Mouse (Mus musculus) hindbrain, embryonic 15.5 days (tissue): ENCODE data around the gene Snapc4. TPM values are rescaled to one million over a fixed set of nuclear protein-coding genes. Genes with fewer than 3 reads are reported as not detected.
A peak's percentile ranks its signal among the peaks of the same experiment; 100 is the strongest.

Experiments used
- ATAC-seq: fragments of 200-750 bp; cut with Nextera tagmentation; 2 replicates; pipeline ENCODE4 v1.8.0; 2017; ENCODE audit warnings: low read depth, moderate number of reproducible peaks, moderate TSS enrichment; ENCODE audit not compliant: low FRiP score
- H3K27ac ChIP-seq: fragments of 300-500 bp; sonication (generic); replicated peaks from 2 replicates; pipeline ENCODE4 v1.5.1; 2015; ENCODE audit warnings: mild to moderate bottlenecking, inconsistent platforms
- H3K27me3 ChIP-seq: fragments of 300-500 bp; sonication (generic); 2 replicates; pipeline ENCODE4 v1.6.1; 2015; ENCODE audit warnings: control low read depth, inconsistent platforms
- H3K36me3 ChIP-seq: fragments of 300-500 bp; sonication (generic); 2 replicates; pipeline ENCODE4 v1.6.1; 2015; ENCODE audit warnings: control low read depth, inconsistent platforms
- H3K4me1 ChIP-seq: fragments of 300-500 bp; sonication (generic); replicated peaks from 2 replicates; pipeline ENCODE4 v1.6.1; 2015; ENCODE audit warnings: control low read depth, inconsistent platforms
- H3K4me2 ChIP-seq: fragments of 300-500 bp; sonication (generic); 2 replicates; pipeline ENCODE4 v1.6.1; 2015; ENCODE audit warnings: moderate library complexity, mild to moderate bottlenecking, inconsistent platforms
- H3K4me3 ChIP-seq: fragments of 300-500 bp; sonication (generic); 2 replicates; pipeline ENCODE4 v1.5.1; 2015; ENCODE audit warnings: mild to moderate bottlenecking, inconsistent platforms
- H3K9ac ChIP-seq: fragments of 300-500 bp; sonication (generic); 2 replicates; pipeline ENCODE4 v1.6.1; 2015; ENCODE audit warnings: inconsistent platforms
- H3K9me3 ChIP-seq: fragments of 300-500 bp; sonication (generic); 2 replicates; pipeline ENCODE4 v1.6.1; 2016; ENCODE audit warnings: control low read depth, inconsistent platforms
- WGBS: fragments of 180-500 bp; shearing (Covaris S2); methylation state at CpG from one replicate; pipeline ENCODE4 v1.1.7; 2015; 5-methylcytosine and 5-hydroxymethylcytosine counted together
- polyA plus RNA-seq: library from polyadenylated mRNA; unstranded; fragments of >200 nt; fragmentation: Nextera tagmentation; extraction: Ambion mirVana; gene quantifications from 2 replicates; pipeline ENCODE4 v1.2.1, GENCODE M21; 2015

Snapc4 gene
- polyA plus RNA-seq, 1 experiment from 2014 or later: 40.5 TPM

DNA sequence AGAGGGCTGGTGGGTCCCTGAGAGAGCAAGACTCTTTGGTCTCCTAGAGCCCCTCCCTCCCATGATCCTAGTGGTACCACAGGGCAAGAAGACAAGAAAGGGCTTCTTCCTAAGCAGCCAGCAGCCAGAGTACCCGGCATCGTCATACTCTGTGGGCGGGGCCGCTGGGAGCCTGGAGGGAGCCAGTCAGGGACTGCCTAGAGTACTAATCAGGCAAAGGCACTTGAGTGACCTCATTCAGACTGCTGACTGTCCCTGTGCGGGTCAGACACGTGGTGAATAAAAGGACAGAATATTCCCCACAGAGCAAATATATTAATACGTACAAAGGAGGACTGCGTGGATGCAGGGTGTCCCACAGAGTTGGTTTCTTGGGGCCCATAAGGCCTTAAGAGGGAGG lies 51.1 kb downstream of the Snapc4 start:
- Histone ChIP-seq H3K9me3 (no peaks in the 10 kb centered on the region), H3K4me3 (no peak overlapping the region), H3K4me1 (no peaks in the 10 kb centered on the region), H3K9ac (no peak overlapping the region), H3K27me3 (no peaks in the 10 kb centered on the region), H3K36me3 (peaks cover 48% of the 10 kb centered on the region), H3K4me2 (no peak overlapping the region), H3K27ac (peak overlapping the region; percentile 69)
- ATAC-seq: peak; percentile 53; the same call in 1 of the 2 replicates
- WGBS: 48% methylated on average over 8 of the region's 8 CpGs

- Histone ChIP-seq H3K9ac (no peak overlapping the region), H3K4me1 (no peaks in the 10 kb centered on the region), H3K4me3 (no peak overlapping the region), H3K4me2 (no peak overlapping the region), H3K36me3 (peaks cover 64% of the 10 kb centered on the region), H3K27ac (no peak overlapping the region), H3K9me3 (no peaks in the 10 kb centered on the region), H3K27me3 (no peaks in the 10 kb centered on the region)
- WGBS: 88% methylated on average over 4 of the region's 4 CpGs
- ATAC-seq: no peak
These were observed 52.6 kb downstream of the Snapc4 start for GRCm38 (mm10) chr2:26327852-26328251.

- no peak overlapping the region for H3K27ac ChIP-seq
- no peak overlapping the region for H3K4me2 ChIP-seq
- no peak overlapping the region for H3K4me3 ChIP-seq
- 67% methylated on average over 15 of the region's 15 CpGs for WGBS
- ATAC-seq: peak; percentile 53; the same call in 1 of the 2 replicates
- H3K9me3 ChIP-seq: no peaks in the 10 kb centered on the region
- H3K9ac ChIP-seq: no peak overlapping the region
- H3K4me1 ChIP-seq: peaks cover 7% of the 10 kb centered on the region; the same call in 1 of the 2 replicates
- no peaks in the 10 kb centered on the region for H3K27me3 ChIP-seq
- peaks cover 64% of the 10 kb centered on the region for H3K36me3 ChIP-seq
These were observed 54.9 kb downstream of the Snapc4 start for GRCm38 (mm10) chr2:26325386-26326181.

GRCm38 (mm10) chr2:26324917-26325316 lies 55.5 kb downstream of the Snapc4 start:
- WGBS: 86% methylated on average over 2 of the region's 2 CpGs
- H3K27me3 ChIP-seq: no peaks in the 10 kb centered on the region
- H3K36me3 ChIP-seq: peaks cover 59% of the 10 kb centered on the region
- no peak overlapping the region for H3K4me2 ChIP-seq
- peaks cover 14% of the 10 kb centered on the region for H3K4me1 ChIP-seq
- H3K27ac ChIP-seq: no peak overlapping the region
- H3K4me3 ChIP-seq: no peak overlapping the region
- H3K9me3 ChIP-seq: no peaks in the 10 kb centered on the region
- no peak for ATAC-seq
- no peak overlapping the region for H3K9ac ChIP-seq

DNA sequence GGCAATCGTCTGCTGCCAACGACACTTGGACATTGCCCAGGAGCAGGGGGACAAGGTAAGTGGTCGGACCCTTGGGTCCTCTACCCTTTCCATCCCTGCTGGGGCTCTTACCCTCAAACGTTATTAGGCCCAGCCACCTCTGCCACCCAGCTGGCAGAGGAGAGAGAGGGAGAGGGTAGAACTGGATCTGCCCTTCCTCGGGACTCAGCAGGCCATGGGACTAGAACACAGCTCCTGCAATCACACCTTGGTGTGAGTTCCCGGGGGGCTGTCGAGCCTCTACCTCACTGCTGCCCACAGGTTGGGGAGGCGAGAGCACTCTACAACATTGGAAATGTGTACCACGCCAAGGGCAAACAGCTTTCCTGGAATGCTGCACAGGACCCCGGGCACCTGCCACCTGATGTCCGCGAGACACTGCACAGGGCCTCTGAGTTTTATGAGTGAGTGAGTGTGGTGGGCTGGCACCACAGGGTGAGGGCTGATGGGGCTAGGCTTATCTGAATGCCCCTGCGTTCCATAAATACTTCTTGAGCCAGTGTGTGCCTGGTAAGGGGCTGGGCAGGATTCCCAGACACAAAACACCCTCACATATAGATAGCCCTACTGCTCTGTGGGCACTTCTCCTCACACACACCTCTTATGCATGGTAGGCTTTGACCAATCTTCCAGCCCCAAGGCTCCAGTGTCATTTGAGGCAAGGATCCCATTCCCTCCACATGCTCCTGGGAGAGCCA lies 56.7 kb downstream of the Snapc4 start:
- ATAC-seq: no peak

DNA sequence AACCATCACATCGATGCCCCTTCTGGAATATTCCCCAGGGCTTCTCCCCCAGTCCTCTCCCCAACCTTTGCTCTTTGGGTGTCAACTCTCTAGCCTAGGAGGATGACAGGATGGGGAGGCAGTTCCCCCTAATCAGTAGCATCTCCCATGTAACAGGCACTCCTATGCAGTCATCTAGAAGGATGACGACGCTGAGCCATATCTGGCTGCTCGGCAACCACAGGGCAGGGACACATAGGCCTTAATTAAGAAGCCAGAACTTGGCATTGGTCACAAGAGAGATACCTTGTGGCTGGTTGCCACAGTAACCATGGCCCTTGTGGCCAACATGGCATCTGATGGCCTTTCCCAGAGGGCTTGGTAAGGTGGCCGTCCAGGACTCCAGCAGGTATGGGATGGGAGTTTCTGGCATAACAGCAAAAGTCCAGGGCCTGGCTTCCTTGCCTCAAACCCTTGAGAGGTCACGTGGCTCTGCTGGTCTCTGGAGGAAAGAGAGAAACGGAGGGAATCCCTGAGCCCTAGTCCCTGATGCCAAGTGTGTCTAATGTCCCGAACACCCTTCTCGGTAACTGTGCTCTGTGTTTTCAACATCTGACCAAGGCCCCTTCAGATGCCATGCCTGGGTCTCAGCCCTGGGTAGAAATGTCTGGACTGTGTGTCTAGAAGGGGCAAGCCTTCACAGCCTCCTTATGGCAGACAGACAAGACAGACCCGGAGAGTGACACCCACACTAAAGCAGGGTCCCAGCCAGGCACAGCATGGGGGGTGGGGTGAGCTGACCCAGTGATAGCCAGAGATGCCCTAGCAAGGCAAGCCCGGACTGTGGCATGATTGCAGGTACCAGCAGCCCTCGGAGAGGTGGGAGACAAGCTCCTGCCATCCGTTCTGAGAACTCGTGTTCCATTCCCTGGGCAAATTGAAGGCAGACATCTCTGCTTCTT lies 59.9 kb downstream of the Snapc4 start:
- Histone ChIP-seq H3K4me1 (peaks cover 52% of the 10 kb centered on the region), H3K4me3 (no peak overlapping the region), H3K27ac (no peak overlapping the region), H3K9me3 (no peaks in the 10 kb centered on the region), H3K9ac (no peak overlapping the region), H3K27me3 (no peaks in the 10 kb centered on the region), H3K36me3 (peaks cover 32% of the 10 kb centered on the region), H3K4me2 (no peak overlapping the region)
- 77% methylated on average over 14 of the region's 14 CpGs for WGBS
- ATAC-seq: no peak

More for the DNA sequence above, 56.7 kb downstream of the Snapc4 start:
- Histone ChIP-seq H3K27ac (no peak overlapping the region), H3K4me1 (peaks cover 26% of the 10 kb centered on the region), H3K36me3 (peaks cover 59% of the 10 kb centered on the region), H3K4me2 (no peak overlapping the region), H3K9me3 (no peaks in the 10 kb centered on the region), H3K9ac (no peak overlapping the region), H3K4me3 (no peak overlapping the region), H3K27me3 (no peaks in the 10 kb centered on the region)
- WGBS: 92% methylated on average over 13 of the region's 13 CpGs

DNA sequence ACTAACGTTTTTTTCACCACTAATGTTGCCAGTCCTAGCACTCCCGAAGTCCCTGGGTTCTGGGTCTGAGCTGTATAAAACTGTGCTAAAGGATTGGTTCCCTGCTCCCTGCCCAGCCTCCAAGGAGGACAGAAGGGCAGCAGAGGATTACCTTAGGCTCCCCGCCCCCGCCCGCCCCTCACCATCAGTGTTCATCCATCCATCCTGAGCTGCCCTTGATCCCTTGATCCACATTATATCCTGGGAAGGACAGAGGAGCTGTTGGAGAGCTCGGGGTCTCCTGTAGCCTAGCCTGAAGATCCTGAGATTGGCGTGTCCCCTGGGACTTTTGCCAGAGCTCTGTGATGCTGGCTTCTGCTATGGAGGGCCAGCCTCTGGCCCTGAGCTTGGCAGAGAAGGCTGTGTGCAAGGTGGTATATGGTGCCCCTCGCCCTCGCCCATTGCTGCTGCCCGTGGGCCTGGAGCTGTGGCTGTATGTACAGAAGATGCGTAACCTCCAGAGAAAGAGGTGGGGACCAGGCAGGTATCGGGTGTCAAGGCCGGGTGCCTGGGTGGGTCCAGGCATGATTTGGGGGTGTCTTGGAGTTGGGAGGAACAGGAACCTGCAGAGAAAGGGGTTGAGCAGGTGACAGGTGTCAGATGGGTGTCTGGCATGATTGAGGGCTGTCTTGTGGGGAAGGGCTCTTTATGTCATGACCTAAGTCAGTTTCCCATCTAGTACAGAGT lies 60.8 kb downstream of the Snapc4 start:
- ATAC-seq: no peak
- no peaks in the 10 kb centered on the region for H3K9me3 ChIP-seq
- WGBS: 88% methylated on average over 13 of the region's 13 CpGs
- H3K4me3 ChIP-seq: no peak overlapping the region
- H3K36me3 ChIP-seq: peaks cover 25% of the 10 kb centered on the region
- peaks cover 57% of the 10 kb centered on the region for H3K4me1 ChIP-seq
- no peaks in the 10 kb centered on the region for H3K27me3 ChIP-seq
- H3K4me2 ChIP-seq: no peak overlapping the region
- no peak overlapping the region for H3K9ac ChIP-seq
- H3K27ac ChIP-seq: no peak overlapping the region

DNA sequence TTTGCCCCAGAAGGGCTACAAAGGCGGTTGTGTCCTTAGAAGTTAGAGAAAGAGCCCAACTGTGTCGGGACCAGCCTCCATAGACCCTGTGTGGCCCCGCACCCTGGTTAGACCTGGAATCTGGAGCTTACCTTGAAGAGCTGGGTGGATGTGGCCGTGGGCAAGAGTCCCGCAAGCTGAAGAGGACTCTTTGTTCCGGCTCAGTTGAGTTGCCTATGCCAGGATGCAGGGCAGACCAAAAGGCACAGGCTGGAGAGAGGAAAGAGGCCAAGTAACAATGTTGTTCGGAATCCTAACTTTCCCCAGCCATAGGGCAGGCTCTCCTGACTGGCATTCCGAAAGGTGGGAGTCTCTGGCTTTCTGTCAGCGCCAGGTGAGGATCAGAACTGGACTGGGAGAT lies 61.3 kb downstream of the Snapc4 start:
- Histone ChIP-seq H3K9ac (no peak overlapping the region), H3K4me2 (no peak overlapping the region), H3K27ac (no peak overlapping the region), H3K4me1 (peaks cover 61% of the 10 kb centered on the region), H3K36me3 (peaks cover 19% of the 10 kb centered on the region), H3K4me3 (no peak overlapping the region), H3K27me3 (no peaks in the 10 kb centered on the region), H3K9me3 (no peaks in the 10 kb centered on the region)
- ATAC-seq: no peak
- 89% methylated on average over 9 of the region's 9 CpGs for WGBS

DNA sequence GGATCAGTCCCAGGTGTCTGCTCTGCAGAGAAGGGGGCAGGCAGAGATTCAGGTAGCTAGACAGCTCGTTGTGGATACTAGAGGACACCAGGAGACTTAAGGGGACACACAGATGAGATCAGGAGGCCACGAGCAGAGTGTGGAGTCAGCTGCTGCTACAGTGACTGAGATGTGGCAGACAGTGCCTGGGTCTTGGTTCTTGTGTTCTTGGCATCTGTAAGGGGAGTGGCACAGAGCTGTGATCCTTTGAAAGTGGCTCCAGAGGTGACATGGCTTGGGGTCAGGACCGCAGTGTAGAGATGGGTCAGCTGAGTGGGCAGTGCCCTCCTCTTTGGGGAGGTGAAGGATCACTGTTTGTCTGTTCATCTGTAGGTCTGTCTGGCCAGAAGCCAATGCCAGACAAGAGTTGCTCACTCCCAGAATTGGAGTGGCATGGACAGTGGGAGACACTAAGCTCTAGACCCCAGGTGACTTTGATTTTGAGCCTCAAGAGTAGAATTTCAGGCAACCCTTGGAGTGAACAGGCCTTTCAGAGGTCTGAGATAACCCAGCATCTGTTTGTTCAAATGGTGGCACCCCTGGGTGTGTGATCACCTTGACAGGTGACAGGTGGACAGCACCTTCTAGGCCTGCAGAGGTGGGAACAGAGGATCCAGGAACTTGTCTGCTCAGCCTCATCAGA lies 62.3 kb downstream of the Snapc4 start:
- no peak overlapping the region for H3K27ac ChIP-seq
- peak overlapping the region; percentile 17; the same call in 1 of the 2 replicates for H3K9ac ChIP-seq
- H3K36me3 ChIP-seq: peaks cover 9% of the 10 kb centered on the region
- H3K4me3 ChIP-seq: peak overlapping the region; percentile 63; the same call in 1 of the 2 replicates
- H3K27me3 ChIP-seq: no peaks in the 10 kb centered on the region
- peak overlapping the region; percentile 87 for H3K4me2 ChIP-seq
- H3K4me1 ChIP-seq: peaks cover 61% of the 10 kb centered on the region
- 94% methylated on average over 3 of the region's 3 CpGs for WGBS
- ATAC-seq: no peak
- H3K9me3 ChIP-seq: no peaks in the 10 kb centered on the region

GRCm38 (mm10) chr2:26317371-26317770 lies 63.1 kb downstream of the Snapc4 start:
- WGBS: 60% methylated on average over 3 of the region's 3 CpGs
- Histone ChIP-seq H3K36me3 (peaks cover 2% of the 10 kb centered on the region; the same call in 1 of the 2 replicates), H3K4me2 (peak overlapping the region; percentile 87), H3K27ac (peak overlapping the region; percentile 91; the same call in 1 of the 2 replicates), H3K9ac (peak overlapping the region; percentile 82), H3K4me3 (peak overlapping the region; percentile 63), H3K9me3 (no peaks in the 10 kb centered on the region), H3K27me3 (no peaks in the 10 kb centered on the region), H3K4me1 (peaks cover 61% of the 10 kb centered on the region)
- ATAC-seq: no peak
